ENCODE assay signal across 9 mouse cellular contexts in genomic region chr2:134527419-134528114, GRCm38 (mm10). TPM values are rescaled to one million over a fixed set of nuclear protein-coding genes. Genes with fewer than 3 reads are reported as not detected.
A peak's percentile ranks its signal among the peaks of the same experiment; 100 is the strongest.
DNase-seq lines count a peak whose midpoint lies in the region; ATAC-seq lines count a peak whose summit lies in the region.
"Had no signal": no experiment of that assay in that cellular context is flagged by ENCODE, and none has a peak within 500 bp of the region (broad histone marks: within the 10 kb centered on the region; RNA-seq: fewer than 3 reads in every experiment).

No protein-coding gene starts in this region.

- H3K9me3 ChIP-seq in lung, embryonic 15.5 days = no peaks in the 10 kb centered on the region
- H3K9me3 ChIP-seq in forebrain, embryonic 16.5 days (ENCODE audit: control insufficient read depth, low read length) = no peaks in the 10 kb centered on the region
- no peaks in the 10 kb centered on the region for H3K9me3 ChIP-seq in neural tube, embryonic 12.5 days

- H3K27me3 ChIP-seq in lung, embryonic 15.5 days = no peaks in the 10 kb centered on the region
- no peaks in the 10 kb centered on the region for H3K27me3 ChIP-seq in forebrain, embryonic 16.5 days (replicated peaks; ENCODE audit: control insufficient read depth, insufficient read depth, low read length)
- H3K27me3 ChIP-seq in neural tube, embryonic 12.5 days (replicated peaks) = no peaks in the 10 kb centered on the region

- H3K4me3 ChIP-seq in lung, embryonic 15.5 days = 0 out of 2 replicates have a peak overlapping the region, but pooled peaks have one; percentile 3
- no peak overlapping the region for H3K4me3 ChIP-seq in forebrain, embryonic 16.5 days (replicated peaks; ENCODE audit: low read length)
- H3K4me3 ChIP-seq in neural tube, embryonic 12.5 days = no peak overlapping the region

- DNase-seq in lung, postnatal 36 days = no peak
- peak; percentile 39 for DNase-seq in kidney, adult 9 months
- no peak for DNase-seq in natural killer cell, adult 2 months (ENCODE audit: low spot score in 2 of 2)
- DNase-seq in cerebellum, adult 8-10 months = no peak

- no peak overlapping the region for H3K27ac ChIP-seq in lung, embryonic 15.5 days
- H3K27ac ChIP-seq in forebrain, embryonic 16.5 days (ENCODE audit: low read length) = no peak overlapping the region
- no peak overlapping the region for H3K27ac ChIP-seq in neural tube, embryonic 12.5 days
- H3K27ac ChIP-seq: liver, embryonic 14.5 days had no signal

- 40% methylated on average over 11 of the region's 11 CpGs for WGBS in lung, embryonic 15.5 days
- WGBS in forebrain, embryonic 16.5 days = 69% methylated on average over 11 of the region's 11 CpGs
- WGBS in neural tube, embryonic 12.5 days = 76% methylated on average over 11 of the region's 11 CpGs

- H3K9ac ChIP-seq in lung, embryonic 15.5 days = no peak overlapping the region
- H3K9ac ChIP-seq in forebrain, embryonic 16.5 days (replicated peaks; ENCODE audit: low read depth, low read length) = peak overlapping the region; percentile 9; the same call in 1 of the 2 replicates
- no peak overlapping the region for H3K9ac ChIP-seq in neural tube, embryonic 12.5 days
- H3K9ac ChIP-seq: liver, embryonic 14.5 days had no signal

- no peaks in the 10 kb centered on the region for H3K36me3 ChIP-seq in lung, embryonic 15.5 days
- no peaks in the 10 kb centered on the region for H3K36me3 ChIP-seq in forebrain, embryonic 16.5 days (ENCODE audit: control insufficient read depth, insufficient read depth)
- H3K36me3 ChIP-seq in neural tube, embryonic 12.5 days = no peaks in the 10 kb centered on the region

- peaks cover 10% of the 10 kb centered on the region for H3K4me1 ChIP-seq in lung, embryonic 15.5 days
- H3K4me1 ChIP-seq in forebrain, embryonic 16.5 days (replicated peaks; ENCODE audit: control insufficient read depth, insufficient read depth, low read length) = peaks cover 8% of the 10 kb centered on the region
- H3K4me1 ChIP-seq in neural tube, embryonic 12.5 days = no peaks in the 10 kb centered on the region

- ATAC-seq in lung, embryonic 15.5 days (ENCODE audit: borderline replicate concordance, extremely low read depth, low FRiP score, low TSS enrichment) = peak; percentile 78
- ATAC-seq in forebrain, embryonic 16.5 days = no peak
- ATAC-seq in neural tube, embryonic 12.5 days (ENCODE audit: low FRiP score, low read depth) = 0 out of 2 replicates have a peak, but pooled peaks have one; percentile 41
- no peak for ATAC-seq in monocyte, adult 5-6 weeks (replicated peaks; ENCODE audit: insufficient number of reproducible peaks, low FRiP score, low TSS enrichment, poor library complexity, severe bottlenecking)

- H3K4me2 ChIP-seq in lung, embryonic 15.5 days = peak overlapping the region; percentile 37
- no peak overlapping the region for H3K4me2 ChIP-seq in forebrain, embryonic 16.5 days (ENCODE audit: low read length)
- peak overlapping the region; percentile 27 for H3K4me2 ChIP-seq in neural tube, embryonic 12.5 days (replicated peaks)

RNA-seq across cellular contexts. Expression of gene Hao1, which starts 26.6 kb away (rescaled TPM):
- not detected in 2 replicates for polyA plus RNA-seq in lung, embryonic 15.5 days (2015; fragmentation: Nextera tagmentation; extraction: Ambion mirVana)
- not detected in 2 replicates for polyA plus RNA-seq in forebrain, embryonic 16.5 days (2015; fragmentation: Nextera tagmentation; extraction: Ambion mirVana)
- 0.09 TPM in 1 of 2 replicates, not detected in the other for polyA plus RNA-seq in neural tube, embryonic 12.5 days (2016; fragmentation: Nextera tagmentation; extraction: Ambion mirVana)
- total RNA-seq in monocyte, adult 5-6 weeks (2017) = not detected in 3 replicates

Comparison
In these comparisons a context has a peak if more than half of its experiments do, and no peak if none do; other contexts are left out.
1. ATAC-seq: peak in lung, embryonic 15.5 days (single experiment) and neural tube, embryonic 12.5 days (single experiment); none in forebrain, embryonic 16.5 days (single experiment) and monocyte, adult 5-6 weeks (single experiment).